Mouse (Mus musculus): Measurements from ENCODE around the gene Tiam2. TPM values are rescaled to one million over a fixed set of nuclear protein-coding genes. Genes with fewer than 3 reads are reported as not detected.

Gene Tiam2
- under 1 TPM; 0.42 to 0.44 TPM for polyA plus RNA-seq (2017; shearing (Covaris generic))

GRCm38 (mm10) chr17:3326148-3326902 is at the start of gene Tiam2:
Gene Tiam2 (plus strand): TSS chr17:3326573.

GRCm38 (mm10) chr17:3532254-3532653 is 205.9 kb downstream of the Tiam2 start, which contains the start of gene Cldn20:
Gene Cldn20 (plus strand): TSS chr17:3532554.

GRCm38 (mm10) chr17:3557331-3558311 is 231.2 kb downstream of the Tiam2 start, which contains the start of gene Tfb1m:
Gene Tfb1m (minus strand): TSS chr17:3557781.

Other genes with a start within 250 kb of the Tiam2 start
- 10 to 100 TPM; 43.2 to 56.6 TPM for gene Scaf8, start 211.6 kb upstream of the Tiam2 start, polyA plus RNA-seq (2017; shearing (Covaris generic))
- gene Cldn20, start 206.0 kb downstream of the Tiam2 start, polyA plus RNA-seq (2017; shearing (Covaris generic)), result under 1 TPM in 1 of 2 experiments, not detected in 1; 0.42 TPM
- 1 to 10 TPM; 5.1 to 7.6 TPM for gene Tfb1m, start 231.2 kb downstream of the Tiam2 start, polyA plus RNA-seq (2017; shearing (Covaris generic))

Data from activated CD4-positive, CD25-positive, alpha-beta regulatory T cell (primary cell).